Mouse (Mus musculus) cortical plate, adult 2 months (tissue): ENCODE measurements around the gene Armc2. TPM values are rescaled to one million over a fixed set of nuclear protein-coding genes. Genes with fewer than 3 reads are reported as not detected.

Experiments used
- H3K27ac ChIP-seq: fragments of 200-500 bp; 2 replicates; pipeline ENCODE4 v1.5.1; 2012; ENCODE audit warnings: low read length, control low read depth, inconsistent platforms; ENCODE audit not compliant: insufficient read depth
- H3K4me1 ChIP-seq: fragments of 200-500 bp; 2 replicates; pipeline ENCODE4 v1.6.1; 2011; ENCODE audit warnings: low read length; ENCODE audit not compliant: control insufficient read depth, insufficient read depth
- H3K4me3 ChIP-seq: fragments of 200-500 bp; 2 replicates; pipeline ENCODE4 v1.5.1; 2011; ENCODE audit warnings: mild to moderate bottlenecking, low read length, control low read depth; ENCODE audit not compliant: insufficient read depth
- CTCF ChIP-seq: fragments of 200-500 bp; IDR thresholded peaks from 2 replicates; pipeline ENCODE4 v1.5.1; 2011; ENCODE audit warnings: mild to moderate bottlenecking, control low read depth, low read length; ENCODE audit not compliant: insufficient read depth; ENCODE audit errors: extremely low read depth
- POLR2A ChIP-seq: fragments of 200-500 bp; IDR thresholded peaks from 2 replicates; pipeline ENCODE4 v1.6.1; 2011; ENCODE audit warnings: mild to moderate bottlenecking, low read length, control low read depth; ENCODE audit not compliant: insufficient read depth; ENCODE audit errors: extremely low read depth
- polyA plus RNA-seq: library from polyadenylated mRNA; depleted of rRNA; stranded (reverse); fragments of >200 nt; gene quantifications from 2 replicates; pipeline ENCODE4 v1.2.3, GENCODE M21; 2012; rRNA removed

Gene Armc2
- polyA plus RNA-seq, 1 experiment = 14.4 TPM

- no peak overlapping the region for H3K27ac ChIP-seq
- TF ChIP-seq CTCF = no peak
- no peak for TF ChIP-seq POLR2A
- no peak overlapping the region for H3K4me3 ChIP-seq
- no peaks in the 10 kb centered on the region for H3K4me1 ChIP-seq
Measured at GRCm38 (mm10) chr10:41866838-41867154, 151.4 kb downstream of the Armc2 start.

- Histone ChIP-seq H3K27ac (no peak overlapping the region), H3K4me1 (no peaks in the 10 kb centered on the region), H3K4me3 (no peak overlapping the region)
- no peak for TF ChIP-seq POLR2A
- TF ChIP-seq CTCF = no peak
Measured at GRCm38 (mm10) chr10:41866069-41866837, 152.0 kb downstream of the Armc2 start.

Other genes with a start within 250 kb of the Armc2 start
- 6.0 and 6.5 TPM in 2 replicates for gene Cep57l1, start 208.6 kb downstream of the Armc2 start, polyA plus RNA-seq
- 51.0 and 56.0 TPM in 2 replicates for gene Sesn1, start 208.5 kb downstream of the Armc2 start, polyA plus RNA-seq